Mouse (Mus musculus) lung, embryonic 14.5 days (tissue): ENCODE data around the gene Tmem182. TPM values are rescaled to one million over a fixed set of nuclear protein-coding genes. Genes with fewer than 3 reads are reported as not detected.

Experiments used
- ATAC-seq: fragments of 200-750 bp; cut with Nextera tagmentation; 2 replicates; pipeline ENCODE4 v1.8.0; 2017; ENCODE audit warnings: mild to moderate bottlenecking, moderate TSS enrichment, moderate library complexity; ENCODE audit not compliant: insufficient read depth
- DNase-seq: peaks from one replicate; pipeline ENCODE4 v3.0.0-alpha.2; 2015
- H3K27ac ChIP-seq: fragments of 300-500 bp; sonication (generic); 2 replicates; pipeline ENCODE4 v1.5.1; 2014; ENCODE audit warnings: low read depth, mild to moderate bottlenecking, moderate library complexity
- H3K27me3 ChIP-seq: fragments of 300-500 bp; sonication (generic); 2 replicates; pipeline ENCODE4 v1.6.1; 2014; ENCODE audit warnings: low read length, control low read depth; ENCODE audit not compliant: insufficient read depth
- H3K36me3 ChIP-seq: fragments of 300-500 bp; sonication (generic); 2 replicates; pipeline ENCODE4 v1.6.1; 2014; ENCODE audit warnings: control low read depth; ENCODE audit not compliant: insufficient read depth
- H3K4me1 ChIP-seq: fragments of 300-500 bp; sonication (generic); 2 replicates; pipeline ENCODE4 v1.6.1; 2014; ENCODE audit warnings: antibody characterized with exemption, control low read depth; ENCODE audit not compliant: insufficient read depth
- H3K4me2 ChIP-seq: fragments of 300-500 bp; sonication (generic); 2 replicates; pipeline ENCODE4 v1.6.1; 2014; ENCODE audit warnings: mild to moderate bottlenecking
- H3K4me3 ChIP-seq: fragments of 300-500 bp; sonication (generic); 2 replicates; pipeline ENCODE4 v1.5.1; 2014; ENCODE audit warnings: low read depth, low read length
- H3K9ac ChIP-seq: fragments of 300-500 bp; sonication (generic); 2 replicates; pipeline ENCODE4 v1.6.1; 2014
- H3K9me3 ChIP-seq: fragments of 300-500 bp; sonication (generic); 2 replicates; pipeline ENCODE4 v1.6.1; 2016; ENCODE audit warnings: low read depth, low read length, control low read depth
- CTCF ChIP-seq: IDR thresholded peaks from 2 replicates; pipeline ENCODE4 v1.5.1; 2016; ENCODE audit warnings: antibody characterized with exemption, low read depth
- whole genome bisulfite sequencing: fragments of 180-500 bp; shearing (Covaris S2); extraction: QIAGEN DNeasy Blood & Tissue Kit; methylation state at CpG from one replicate; pipeline ENCODE4 v1.1.7; 2014; 5-methylcytosine and 5-hydroxymethylcytosine counted together
- polyA plus RNA-seq: library from polyadenylated mRNA; unstranded; fragments of >200 nt; fragmentation: Nextera tagmentation; extraction: Ambion mirVana; gene quantifications from 2 replicates; pipeline ENCODE4 v1.2.1, GENCODE M21; 2014

Gene Tmem182
- polyA plus RNA-seq, 1 experiment from 2014 or later = 0.25 TPM

- no peak for TF ChIP-seq CTCF
- Histone ChIP-seq H3K4me3 (no peak overlapping the region), H3K27me3 (no peaks in the 10 kb centered on the region), H3K4me1 (no peaks in the 10 kb centered on the region), H3K9me3 (no peaks in the 10 kb centered on the region), H3K27ac (no peak overlapping the region), H3K9ac (no peak overlapping the region), H3K36me3 (no peaks in the 10 kb centered on the region), H3K4me2 (no peak overlapping the region)
- WGBS = 85% methylated on average over 8 of the region's 8 CpGs
- ATAC-seq (no peak), DNase-seq (no peak)
These were observed 6.3 kb upstream of the Tmem182 start for GRCm38 (mm10) chr1:40799121-40799520.

- Histone ChIP-seq H3K27me3 (no peaks in the 10 kb centered on the region), H3K9ac (no peak overlapping the region), H3K4me3 (no peak overlapping the region), H3K4me2 (no peak overlapping the region), H3K27ac (no peak overlapping the region), H3K36me3 (no peaks in the 10 kb centered on the region), H3K9me3 (no peaks in the 10 kb centered on the region), H3K4me1 (no peaks in the 10 kb centered on the region)
- no peak for ATAC-seq
- no peak for DNase-seq
- TF ChIP-seq CTCF = no peak
- 84% methylated on average over 5 of the region's 5 CpGs for WGBS
These were observed 4.5 kb upstream of the Tmem182 start for GRCm38 (mm10) chr1:40800908-40801307.

GRCm38 (mm10) chr1:40802759-40803158, 2.6 kb upstream of the Tmem182 start:
- WGBS = 17% methylated on average over 3 of the region's 3 CpGs
- Histone ChIP-seq H3K36me3 (no peaks in the 10 kb centered on the region), H3K4me1 (no peaks in the 10 kb centered on the region), H3K27ac (no peak overlapping the region), H3K4me2 (no peak overlapping the region), H3K27me3 (no peaks in the 10 kb centered on the region), H3K9me3 (no peaks in the 10 kb centered on the region), H3K9ac (no peak overlapping the region), H3K4me3 (no peak overlapping the region)
- DNase-seq (peak; percentile 75), ATAC-seq (no peak)
- peak; percentile 79 for TF ChIP-seq CTCF

- WGBS = 84% methylated on average over 12 of the region's 12 CpGs
- ATAC-seq (no peak), DNase-seq (no peak)
- Histone ChIP-seq H3K27ac (no peak overlapping the region), H3K9me3 (no peaks in the 10 kb centered on the region), H3K27me3 (no peaks in the 10 kb centered on the region), H3K36me3 (no peaks in the 10 kb centered on the region), H3K4me2 (no peak overlapping the region), H3K9ac (no peak overlapping the region), H3K4me3 (no peak overlapping the region), H3K4me1 (no peaks in the 10 kb centered on the region)
- no peak for TF ChIP-seq CTCF
These were observed 1.3 kb upstream of the Tmem182 start for GRCm38 (mm10) chr1:40804118-40804517.

- 84% methylated on average over 11 of the region's 11 CpGs for WGBS
- Histone ChIP-seq H3K4me2 (no peak overlapping the region), H3K9ac (no peak overlapping the region)
These were observed 490 bp downstream of the Tmem182 start for GRCm38 (mm10) chr1:40805891-40806290.

GRCm38 (mm10) chr1:40808643-40809042, 3.2 kb downstream of the Tmem182 start:
- Histone ChIP-seq H3K36me3 (no peaks in the 10 kb centered on the region), H3K4me2 (no peak overlapping the region), H3K4me3 (no peak overlapping the region), H3K27ac (no peak overlapping the region), H3K4me1 (no peaks in the 10 kb centered on the region), H3K27me3 (no peaks in the 10 kb centered on the region), H3K9ac (no peak overlapping the region), H3K9me3 (no peaks in the 10 kb centered on the region)
- WGBS = 71% methylated on average over 3 of the region's 3 CpGs
- DNase-seq (no peak), ATAC-seq (no peak)
- TF ChIP-seq CTCF = no peak

More at GRCm38 (mm10) chr1:40805891-40806290, 490 bp downstream of the Tmem182 start:
- no peak for TF ChIP-seq CTCF
- H3K36me3 ChIP-seq = no peaks in the 10 kb centered on the region
- no peak for DNase-seq
- H3K9me3 ChIP-seq = no peaks in the 10 kb centered on the region
- H3K4me1 ChIP-seq = no peaks in the 10 kb centered on the region
- no peak overlapping the region for H3K27ac ChIP-seq
- no peaks in the 10 kb centered on the region for H3K27me3 ChIP-seq
- H3K4me3 ChIP-seq = no peak overlapping the region
- ATAC-seq = no peak

GRCm38 (mm10) chr1:40815071-40815845, 9.9 kb downstream of the Tmem182 start:
- H3K9me3 ChIP-seq = no peaks in the 10 kb centered on the region
- H3K27ac ChIP-seq = no peak overlapping the region
- TF ChIP-seq CTCF = no peak
- ATAC-seq = no peak
- no peak overlapping the region for H3K9ac ChIP-seq
- H3K4me1 ChIP-seq = no peaks in the 10 kb centered on the region
- H3K4me3 ChIP-seq = no peak overlapping the region
- H3K27me3 ChIP-seq = no peaks in the 10 kb centered on the region
- no peaks in the 10 kb centered on the region for H3K36me3 ChIP-seq
- DNase-seq = peak; percentile 16
- 0 out of 2 replicates have a peak overlapping the region, but pooled peaks have one; percentile 8 for H3K4me2 ChIP-seq
- WGBS = 53% methylated on average over 16 of the region's 16 CpGs
